Mouse (Mus musculus) spleen, postnatal 36 days (tissue): ENCODE data around the gene Cog7.

ENCODE experiments used
- DNase-seq, 2 experiments: peaks; one replicate each; pipeline ENCODE4 v3.0.0; 2022; ENCODE audit warnings: low spot score in 2 of 2, mixed read lengths in 1 of 2

The Cog7 gene

GRCm38 (mm10) chr7:121899311-121899710 lies 82.2 kb downstream of the Cog7 start:
- DNase-seq, result no peak

GRCm38 (mm10) chr7:121896689-121897088 lies 84.8 kb downstream of the Cog7 start:
- no peak for DNase-seq

- DNase-seq, result no peak
These were observed 90.7 kb downstream of the Cog7 start for GRCm38 (mm10) chr7:121890636-121891360.

GRCm38 (mm10) chr7:121880246-121880645 lies 101.3 kb downstream of the Cog7 start:
- DNase-seq, result no peak

- DNase-seq, result no peak
These were observed 106.7 kb downstream of the Cog7 start for GRCm38 (mm10) chr7:121874784-121875183.

- no peak for DNase-seq
These were observed 107.5 kb downstream of the Cog7 start for GRCm38 (mm10) chr7:121873998-121874397.

- DNase-seq, result no peak
These were observed 109.9 kb downstream of the Cog7 start for GRCm38 (mm10) chr7:121871631-121872030.

GRCm38 (mm10) chr7:121864858-121865585 lies 116.5 kb downstream of the Cog7 start, which contains the start of gene Scnn1b:
Scnn1b (plus strand) TSS chr7:121865038.
- DNase-seq, result no peak

- DNase-seq, result no peak
These were observed 122.6 kb downstream of the Cog7 start for GRCm38 (mm10) chr7:121858939-121859338.

GRCm38 (mm10) chr7:121857177-121857884 lies 124.2 kb downstream of the Cog7 start:
- no peak for DNase-seq

- no peak for DNase-seq
These were observed 132.9 kb downstream of the Cog7 start for GRCm38 (mm10) chr7:121848537-121849168.

GRCm38 (mm10) chr7:121845964-121846363 lies 135.5 kb downstream of the Cog7 start:
- DNase-seq, result no peak

GRCm38 (mm10) chr7:121842234-121842633 lies 139.3 kb downstream of the Cog7 start:
- DNase-seq, result no peak

GRCm38 (mm10) chr7:121840810-121841209 lies 140.7 kb downstream of the Cog7 start:
- no peak for DNase-seq

- no peak for DNase-seq
These were observed 144.7 kb downstream of the Cog7 start for GRCm38 (mm10) chr7:121836827-121837226.

- DNase-seq, result no peak
These were observed 146.1 kb downstream of the Cog7 start for GRCm38 (mm10) chr7:121835392-121835791.
